Mouse (Mus musculus) mature B cell (primary cell): ENCODE data around the gene Arpc2.

ENCODE experiments used
- in situ Hi-C: fragments of 300-500 bp; cut with MboI; formaldehyde crosslinking; loops from 2 replicates; pipeline ENCODE4 v1.14.3; 2019

Arpc2 gene

GRCm38 (mm10) chr1:74239162-74239561 is 3.3 kb downstream of the Arpc2 start:
- in situ Hi-C loops = no loop called here

- in situ Hi-C loops = no loop called here
Observed at GRCm38 (mm10) chr1:74239618-74240017, 3.7 kb downstream of the Arpc2 start.

GRCm38 (mm10) chr1:74240311-74240710 is 4.4 kb downstream of the Arpc2 start:
- in situ Hi-C loops = no loop called here

GRCm38 (mm10) chr1:74240832-74241231 is 4.9 kb downstream of the Arpc2 start:
- in situ Hi-C loops = no loop called here

- in situ Hi-C loops = loop anchor here (5.0 kb wide), 1 partner anchor 37 kb away; the partner anchor contains the start of genes Aamp and Pnkd
Observed at GRCm38 (mm10) chr1:74245525-74245924, 9.6 kb downstream of the Arpc2 start.

- in situ Hi-C loops = loop anchor here (5.0 kb wide), 1 partner anchor 34 kb away; the partner anchor contains the start of genes Aamp and Pnkd
Observed at GRCm38 (mm10) chr1:74248799-74249198, 12.9 kb downstream of the Arpc2 start.

GRCm38 (mm10) chr1:74249331-74249980 is 13.6 kb downstream of the Arpc2 start:
- in situ Hi-C loops = loop anchor here (5.0 kb wide), 1 partner anchor 33 kb away; the partner anchor contains the start of genes Aamp and Pnkd

- in situ Hi-C loops = no loop called here
Observed at GRCm38 (mm10) chr1:74250096-74250495, 14.2 kb downstream of the Arpc2 start.

GRCm38 (mm10) chr1:74255704-74256345 is 19.9 kb downstream of the Arpc2 start:
- in situ Hi-C loops = no loop called here

- in situ Hi-C loops = no loop called here
Observed at GRCm38 (mm10) chr1:74256782-74257181, 20.9 kb downstream of the Arpc2 start.

GRCm38 (mm10) chr1:74262510-74262909 is 26.6 kb downstream of the Arpc2 start:
- in situ Hi-C loops = no loop called here

- in situ Hi-C loops = no loop called here
Observed at GRCm38 (mm10) chr1:74268750-74269149, 32.9 kb downstream of the Arpc2 start.

GRCm38 (mm10) chr1:74271659-74272058 is 35.8 kb downstream of the Arpc2 start:
- in situ Hi-C loops = no loop called here

GRCm38 (mm10) chr1:74275015-74275414 is 39.1 kb downstream of the Arpc2 start:
- in situ Hi-C loops = no loop called here

- in situ Hi-C loops = no loop called here
Observed at GRCm38 (mm10) chr1:74277041-74277440, 41.2 kb downstream of the Arpc2 start.

- in situ Hi-C loops = no loop called here
Observed at GRCm38 (mm10) chr1:74277883-74278537, 42.1 kb downstream of the Arpc2 start.

- in situ Hi-C loops = no loop called here
Observed at GRCm38 (mm10) chr1:74278538-74278937, 42.7 kb downstream of the Arpc2 start, which contains the start of gene Gpbar1. Gene Gpbar1, plus strand, starts transcription at chr1:74278550.

GRCm38 (mm10) chr1:74278988-74279387 is 43.1 kb downstream of the Arpc2 start:
- in situ Hi-C loops = no loop called here

GRCm38 (mm10) chr1:74280591-74281325 is 44.9 kb downstream of the Arpc2 start:
- in situ Hi-C loops = loop anchor here (5.0 kb wide), 1 partner anchor 33 kb away; no protein-coding TSS in a partner anchor

- in situ Hi-C loops = loop anchor here (5.0 kb wide), 1 partner anchor 34 kb away; no protein-coding TSS in a partner anchor
Observed at GRCm38 (mm10) chr1:74281372-74281771, 45.5 kb downstream of the Arpc2 start.

GRCm38 (mm10) chr1:74281886-74282285 is 46.0 kb downstream of the Arpc2 start:
- in situ Hi-C loops = loop anchor here (5.0 kb wide), 1 partner anchor 35 kb away; no protein-coding TSS in a partner anchor
